Mouse (Mus musculus) ES-Bruce4 (cell line): ENCODE data around the gene Sprr1b. TPM values are rescaled to one million over a fixed set of nuclear protein-coding genes. Genes with fewer than 3 reads are reported as not detected.

Experiments
- H3K27ac ChIP-seq: 2 replicates; pipeline ENCODE4 v1.5.1; 2012; ENCODE audit warnings: low read length, inconsistent platforms; ENCODE audit not compliant: insufficient read depth
- H3K27me3 ChIP-seq: 2 replicates; pipeline ENCODE4 v1.6.1; 2012; ENCODE audit warnings: mild to moderate bottlenecking, low read length, inconsistent platforms; ENCODE audit not compliant: control insufficient read depth, poor library complexity, insufficient read depth, severe bottlenecking
- H3K36me3 ChIP-seq: 2 replicates; pipeline ENCODE4 v1.6.1; 2012; ENCODE audit warnings: inconsistent platforms, mild to moderate bottlenecking, low read length, moderate library complexity; ENCODE audit not compliant: control insufficient read depth, poor library complexity, insufficient read depth, severe bottlenecking
- H3K4me1 ChIP-seq: one replicate; pipeline ENCODE4 v1.8.1; 2011; ENCODE audit warnings: low read length; ENCODE audit not compliant: control insufficient read depth, insufficient read depth
- H3K4me3 ChIP-seq: 2 replicates; pipeline ENCODE4 v1.5.1; 2011; ENCODE audit warnings: low read depth, mild to moderate bottlenecking, low read length
- H3K9ac ChIP-seq: 2 replicates; pipeline ENCODE4 v1.6.1; 2012; ENCODE audit warnings: low read depth, mild to moderate bottlenecking, inconsistent platforms; ENCODE audit not compliant: poor library complexity, severe bottlenecking
- H3K9me3 ChIP-seq: replicated peaks from 2 replicates; pipeline ENCODE4 v1.6.1; 2012; ENCODE audit warnings: mild to moderate bottlenecking, low read length, inconsistent platforms; ENCODE audit not compliant: control insufficient read depth, poor library complexity, insufficient read depth, severe bottlenecking
- CTCF ChIP-seq: IDR thresholded peaks from one replicate; pipeline ENCODE4 v1.8.1; 2011; ENCODE audit warnings: low read depth, low read length
- EP300 ChIP-seq: IDR thresholded peaks from 2 replicates; pipeline ENCODE4 v1.6.1; 2011; ENCODE audit warnings: low read depth, low read length; ENCODE audit not compliant: insufficient read depth
- POLR2A ChIP-seq: IDR thresholded peaks from one replicate; pipeline ENCODE4 v1.8.1; 2011; ENCODE audit warnings: low read length; ENCODE audit not compliant: insufficient read depth
- polyA plus RNA-seq: library from polyadenylated mRNA; stranded (reverse); fragments of >200 nt; gene quantifications from 2 replicates; pipeline ENCODE4 v1.2.4, GENCODE M21; 2011; ENCODE audit warnings: low read depth; ENCODE audit not compliant: missing spikeins, insufficient read depth, insufficient read length

Gene Sprr1b
- polyA plus RNA-seq, 1 experiment: not detected

DNA sequence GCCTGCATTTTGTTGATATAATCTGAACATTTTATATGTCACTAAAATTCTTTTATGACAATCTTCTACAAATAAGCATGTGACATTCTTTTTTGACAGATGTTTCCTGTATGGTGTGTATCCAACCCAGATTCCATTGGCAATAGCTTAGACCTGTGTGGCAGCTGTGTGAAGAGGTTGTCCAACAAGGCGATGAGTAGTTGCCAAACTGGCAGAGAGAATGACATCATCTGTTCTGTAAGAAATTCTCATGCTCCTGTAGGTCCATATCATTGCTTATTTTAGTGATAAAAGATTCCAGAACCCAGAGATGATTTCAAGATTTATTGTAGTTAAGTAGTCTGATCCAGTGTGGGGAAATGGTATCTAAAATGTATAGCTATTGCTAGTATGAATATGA is 28.0 kb upstream of the Sprr1b start:
- H3K27ac ChIP-seq: no peak overlapping the region
- no peaks in the 10 kb centered on the region for H3K36me3 ChIP-seq
- no peaks in the 10 kb centered on the region for H3K4me1 ChIP-seq
- no peak for TF ChIP-seq CTCF
- no peak overlapping the region for H3K4me3 ChIP-seq
- no peak overlapping the region for H3K9ac ChIP-seq
- no peaks in the 10 kb centered on the region for H3K9me3 ChIP-seq
- H3K27me3 ChIP-seq: no peaks in the 10 kb centered on the region

DNA sequence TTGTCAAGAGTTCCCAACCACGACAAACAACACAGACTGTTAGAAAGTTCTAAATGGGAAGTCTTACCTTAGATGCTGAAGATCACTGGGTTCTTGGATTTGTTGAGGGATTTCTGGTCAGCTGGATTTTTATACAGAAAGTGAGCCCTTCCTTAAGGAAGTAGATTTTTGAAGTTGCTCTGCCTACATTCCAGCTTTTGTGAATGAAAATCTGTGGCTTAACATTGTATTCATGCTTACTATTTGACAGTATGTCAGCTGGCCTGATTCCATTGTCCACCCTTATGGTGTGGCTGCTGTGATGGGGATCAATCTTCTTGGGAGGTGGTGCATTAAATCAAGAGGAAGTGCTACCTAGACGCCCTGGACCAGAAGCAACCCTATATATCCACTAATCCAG is 20.0 kb upstream of the Sprr1b start, which contains the start of gene Sprr3:
TSS of gene Sprr3 (minus strand) at position 101 of the 400 bp plus-strand sequence.
- H3K36me3 ChIP-seq: no peaks in the 10 kb centered on the region
- no peak within 1 kb of the TSS for H3K9ac ChIP-seq
- no peak within 1 kb of the TSS for H3K4me3 ChIP-seq
- H3K4me1 ChIP-seq: no peaks in the 10 kb centered on the region
- H3K27me3 ChIP-seq: no peaks in the 10 kb centered on the region
- H3K9me3 ChIP-seq: no peaks in the 10 kb centered on the region
- H3K27ac ChIP-seq: no peak within 1 kb of the TSS
- TF ChIP-seq CTCF (no peak), POLR2A (no peak), EP300 (no peak)

DNA sequence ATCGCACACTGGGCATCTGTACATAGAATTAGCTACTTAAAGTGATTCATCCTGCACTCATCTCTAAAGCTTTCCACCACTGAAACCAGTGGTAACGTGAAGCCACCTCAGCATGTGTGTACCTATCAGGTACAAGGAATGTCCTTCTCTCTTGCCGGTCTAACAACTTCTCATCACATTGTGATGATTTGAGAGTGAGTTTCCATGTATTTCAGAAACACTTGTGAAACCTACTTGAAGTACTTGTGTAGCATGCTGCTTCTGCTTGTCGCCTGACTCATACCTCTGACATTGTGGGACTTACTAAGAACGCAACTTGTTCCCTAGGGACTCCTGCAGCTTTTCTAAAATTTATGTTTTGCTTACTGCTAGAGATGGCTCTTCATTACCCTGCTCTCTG is 16.6 kb upstream of the Sprr1b start:
- Histone ChIP-seq H3K9me3 (no peaks in the 10 kb centered on the region), H3K36me3 (no peaks in the 10 kb centered on the region), H3K27ac (no peak overlapping the region), H3K9ac (no peak overlapping the region), H3K27me3 (no peaks in the 10 kb centered on the region), H3K4me1 (no peaks in the 10 kb centered on the region), H3K4me3 (no peak overlapping the region)
- no peak for TF ChIP-seq EP300
- no peak for TF ChIP-seq CTCF
- TF ChIP-seq POLR2A: no peak

DNA sequence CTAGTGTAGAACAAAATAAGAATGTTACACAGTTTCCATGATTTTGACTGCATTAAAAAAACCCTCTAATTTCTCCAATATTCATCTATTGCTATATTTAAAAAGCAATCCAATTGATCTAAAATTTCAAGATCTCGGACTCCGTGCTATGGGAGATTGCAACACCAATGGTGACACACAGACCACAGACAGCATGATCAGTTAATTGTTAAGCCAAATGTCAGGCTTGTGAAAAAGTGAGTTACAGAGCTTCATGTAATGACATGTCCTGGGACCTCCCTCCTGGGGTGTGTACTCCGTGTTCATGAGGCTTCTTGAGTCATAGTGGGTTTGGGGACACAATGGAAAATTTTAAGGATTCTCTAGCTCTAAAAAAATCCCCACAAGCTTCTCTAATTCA is 1.6 kb upstream of the Sprr1b start:
- Histone ChIP-seq H3K4me1 (no peaks in the 10 kb centered on the region), H3K4me3 (no peak overlapping the region), H3K36me3 (no peaks in the 10 kb centered on the region), H3K9me3 (no peaks in the 10 kb centered on the region), H3K27me3 (no peaks in the 10 kb centered on the region), H3K9ac (no peak overlapping the region), H3K27ac (no peak overlapping the region)
- TF ChIP-seq EP300 (no peak), CTCF (no peak)

DNA sequence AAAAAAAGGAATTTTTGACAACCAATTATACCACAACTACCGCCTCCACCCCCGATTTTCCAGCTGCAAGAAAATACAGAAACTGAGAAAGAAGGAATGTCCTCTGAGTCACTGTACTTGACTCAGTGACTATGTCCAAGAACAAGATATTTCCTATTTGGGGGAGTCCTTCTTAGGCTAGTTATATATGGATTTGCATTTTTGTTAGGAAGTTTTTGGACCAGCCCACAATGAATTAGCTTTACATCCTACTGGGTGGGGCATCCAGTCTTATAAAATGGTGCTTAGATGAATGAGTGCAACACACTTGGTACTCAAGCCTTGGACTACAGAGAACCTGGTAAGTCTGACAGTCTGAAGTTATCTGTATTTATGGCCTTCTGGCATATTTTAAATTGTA is 6.3 kb downstream of the Sprr1b start, which contains the start of gene Sprr2k:
TSS of gene Sprr2k (plus strand) at position 301 of the 400 bp plus-strand sequence.
- H3K27me3 ChIP-seq: no peaks in the 10 kb centered on the region
- H3K27ac ChIP-seq: no peak within 1 kb of the TSS
- no peaks in the 10 kb centered on the region for H3K9me3 ChIP-seq
- no peak for TF ChIP-seq EP300
- TF ChIP-seq POLR2A: no peak
- no peak for TF ChIP-seq CTCF
- no peak within 1 kb of the TSS for H3K9ac ChIP-seq
- H3K4me3 ChIP-seq: no peak within 1 kb of the TSS
- H3K4me1 ChIP-seq: no peaks in the 10 kb centered on the region
- no peaks in the 10 kb centered on the region for H3K36me3 ChIP-seq

DNA sequence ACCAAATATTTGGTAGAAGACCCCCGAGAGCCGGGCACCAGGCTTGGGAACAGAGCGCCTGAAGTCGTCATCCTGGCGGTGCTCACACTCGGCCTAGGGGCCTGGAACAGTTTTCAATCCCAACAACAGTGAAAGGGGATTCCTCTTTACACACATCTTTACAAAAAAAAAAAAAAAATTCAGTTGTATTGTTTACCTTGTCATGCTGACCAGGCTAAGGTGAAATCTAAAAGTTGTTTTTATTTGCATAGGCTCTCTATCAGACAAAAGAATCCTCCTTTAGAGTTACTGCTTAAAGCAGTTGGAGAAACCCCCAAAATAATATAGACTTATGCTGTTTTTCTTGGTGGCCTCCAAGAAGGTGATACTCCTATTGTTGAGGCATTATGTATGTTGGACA is 9.3 kb downstream of the Sprr1b start, which contains the start of gene Gm9774:
TSS of gene Gm9774 (minus strand) at position 101 of the 400 bp plus-strand sequence.
- TF ChIP-seq EP300 (no peak), CTCF (no peak), POLR2A (no peak)
- Histone ChIP-seq H3K36me3 (no peaks in the 10 kb centered on the region), H3K4me3 (no peak within 1 kb of the TSS)

More for the DNA sequence above, 9.3 kb downstream of the Sprr1b start, which contains the start of gene Gm9774:
- Histone ChIP-seq H3K4me1 (no peaks in the 10 kb centered on the region), H3K27me3 (no peaks in the 10 kb centered on the region), H3K27ac (no peak within 1 kb of the TSS), H3K9ac (no peak within 1 kb of the TSS), H3K9me3 (no peaks in the 10 kb centered on the region)
